Mouse (Mus musculus) right cerebral cortex, postnatal 4 days (tissue): ENCODE data around the gene Crtc1.

Experiments
- DNase-seq: peaks from one replicate; pipeline ENCODE4 v3.0.0-alpha.2; 2022

Gene Crtc1

GRCm38 (mm10) chr8:70343696-70344095 lies 95.7 kb downstream of the Crtc1 start:
- DNase-seq: peak; percentile 45

- DNase-seq: no peak
These were observed 96.3 kb downstream of the Crtc1 start for GRCm38 (mm10) chr8:70343076-70343475.

DNA sequence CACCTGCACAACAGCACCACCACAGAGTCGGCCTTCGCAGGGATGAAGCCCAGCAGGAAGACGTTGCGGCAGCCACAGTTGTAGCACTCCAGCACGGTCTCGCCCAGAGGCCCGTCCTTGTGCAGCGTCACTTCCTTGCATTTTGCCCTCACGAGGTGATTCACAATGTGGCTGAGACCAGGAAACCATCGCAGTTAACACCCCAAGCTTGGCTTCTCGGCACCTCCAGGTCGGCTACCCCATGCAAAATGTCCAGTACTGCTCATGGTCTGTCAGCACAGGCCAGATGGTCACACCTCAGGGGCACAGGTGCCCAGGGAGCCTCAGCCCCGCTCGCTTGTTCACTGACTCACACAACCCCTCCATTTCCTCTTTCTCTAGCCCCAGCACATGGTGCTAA lies 97.4 kb downstream of the Crtc1 start:
- no peak for DNase-seq

DNA sequence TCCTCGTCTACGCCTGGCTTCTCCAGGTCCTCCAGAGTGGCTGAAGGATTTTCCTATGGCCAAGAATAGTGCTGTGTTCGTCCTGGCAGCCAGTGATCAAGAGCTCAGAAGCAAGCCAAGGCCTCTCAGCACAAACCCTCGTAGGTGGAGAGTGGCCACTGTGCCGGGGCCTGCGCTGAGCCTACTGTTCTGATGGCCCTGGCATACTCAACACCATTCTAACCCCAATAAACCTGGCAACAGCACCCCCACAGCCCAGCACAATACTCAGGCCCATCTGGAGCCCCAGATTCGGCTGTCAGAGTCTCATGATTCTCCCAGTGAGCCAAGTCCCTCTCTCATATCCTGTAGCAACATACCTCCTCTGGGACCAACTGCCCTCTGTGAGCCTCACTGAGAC lies 98.7 kb downstream of the Crtc1 start:
- no peak for DNase-seq

GRCm38 (mm10) chr8:70338931-70339330 lies 100.4 kb downstream of the Crtc1 start:
- no peak for DNase-seq

DNA sequence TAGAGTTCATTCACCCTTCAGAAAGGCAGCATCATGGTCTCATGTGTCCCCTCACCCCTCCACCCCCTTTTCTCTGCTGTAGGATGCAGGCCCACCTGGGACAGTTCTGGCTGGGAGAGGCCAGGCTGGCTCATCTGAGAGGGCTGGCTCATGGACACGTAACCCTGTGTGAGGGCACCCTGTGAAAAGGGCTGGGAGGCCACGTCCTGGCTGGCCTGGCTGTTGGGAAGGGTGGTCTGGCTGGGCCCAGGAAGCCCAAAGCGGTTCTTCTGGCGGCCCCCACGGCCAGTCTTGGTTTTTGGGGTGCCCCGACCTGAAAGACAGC lies 106.5 kb downstream of the Crtc1 start:
- no peak for DNase-seq
